Mouse (Mus musculus): ENCODE results near the gene Stat4. TPM values are rescaled to one million over a fixed set of nuclear protein-coding genes. Genes with fewer than 3 reads are reported as not detected.

Gene Stat4
- polyA plus RNA-seq, 1 experiment, result 5.3 TPM

DNA sequence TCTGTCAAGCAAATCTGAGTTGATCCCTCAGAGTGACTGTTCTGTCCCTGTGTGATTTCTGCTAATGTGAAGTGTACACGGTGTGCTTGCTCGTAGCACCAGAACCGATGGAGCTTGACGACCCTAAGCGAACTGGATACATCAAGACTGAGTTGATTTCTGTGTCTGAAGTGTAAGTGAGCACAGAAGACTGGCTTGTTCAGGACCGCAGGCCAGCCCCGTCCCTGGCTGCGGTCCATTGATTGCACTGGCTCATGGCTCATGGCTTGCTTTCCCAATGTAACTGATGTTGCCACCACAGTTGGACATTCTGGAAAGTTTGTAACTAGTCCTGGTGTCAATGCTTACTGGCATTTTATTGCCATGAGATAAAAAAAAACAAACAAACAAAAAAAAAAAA lies 167.9 kb downstream of the Stat4 start:
- no peaks in the 10 kb centered on the region for H3K4me1 ChIP-seq (ENCODE audit: control insufficient read depth, insufficient read depth, low read length)

DNA sequence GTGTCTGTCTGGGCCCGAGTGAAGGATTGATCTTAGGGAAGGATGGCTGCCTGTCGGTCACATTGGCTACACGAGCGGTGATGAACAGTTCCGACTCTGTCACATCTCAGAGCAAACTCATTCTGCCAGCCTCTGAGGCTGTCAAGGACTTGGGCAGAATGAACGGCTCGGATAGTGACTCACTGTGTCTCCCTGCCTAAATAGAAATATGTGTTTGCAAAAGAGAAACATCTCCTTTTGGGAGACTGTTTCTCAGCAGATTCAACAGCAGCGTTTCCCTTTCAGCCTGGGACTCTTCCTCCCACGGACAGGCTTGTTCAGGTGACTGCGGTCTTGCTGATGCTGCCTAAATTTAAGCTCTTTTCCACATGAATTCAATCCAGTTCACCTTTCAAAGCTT lies 169.4 kb downstream of the Stat4 start:
- no peak overlapping the region for H3K4me3 ChIP-seq (ENCODE audit: low read depth, low read length)
- no peak overlapping the region for H3K27ac ChIP-seq (ENCODE audit: insufficient read depth, low read length)
- no peaks in the 10 kb centered on the region for H3K36me3 ChIP-seq (ENCODE audit: control insufficient read depth, insufficient read depth, low read length, poor library complexity, severe bottlenecking)
- no peak overlapping the region for H3K9ac ChIP-seq (ENCODE audit: low read depth, poor library complexity, severe bottlenecking)
- H3K27me3 ChIP-seq (ENCODE audit: control insufficient read depth, insufficient read depth, low read length, poor library complexity, severe bottlenecking), result no peaks in the 10 kb centered on the region
- H3K4me1 ChIP-seq (ENCODE audit: control insufficient read depth, insufficient read depth, low read length), result no peaks in the 10 kb centered on the region
- H3K9me3 ChIP-seq (replicated peaks; ENCODE audit: control insufficient read depth, insufficient read depth, low read length, poor library complexity, severe bottlenecking), result no peaks in the 10 kb centered on the region
- no peak for TF ChIP-seq POLR2A (IDR thresholded peaks at IDR 0.05; ENCODE audit: insufficient read depth, low read length)
- no peak for TF ChIP-seq CTCF (IDR thresholded peaks at IDR 0.05; ENCODE audit: low read depth, low read length)
- TF ChIP-seq EP300 (IDR thresholded peaks at IDR 0.05; ENCODE audit: insufficient read depth, low read depth, low read length), result no peak

More for the DNA sequence above, 167.9 kb downstream of the Stat4 start:
- TF ChIP-seq EP300 (IDR thresholded peaks at IDR 0.05; ENCODE audit: insufficient read depth, low read depth, low read length) (no peak), POLR2A (IDR thresholded peaks at IDR 0.05; ENCODE audit: insufficient read depth, low read length) (no peak), CTCF (IDR thresholded peaks at IDR 0.05; ENCODE audit: low read depth, low read length) (no peak)
- Histone ChIP-seq H3K4me3 (ENCODE audit: low read depth, low read length) (no peak overlapping the region), H3K9ac (ENCODE audit: low read depth, poor library complexity, severe bottlenecking) (no peak overlapping the region), H3K27me3 (ENCODE audit: control insufficient read depth, insufficient read depth, low read length, poor library complexity, severe bottlenecking) (no peaks in the 10 kb centered on the region), H3K36me3 (ENCODE audit: control insufficient read depth, insufficient read depth, low read length, poor library complexity, severe bottlenecking) (no peaks in the 10 kb centered on the region), H3K9me3 (replicated peaks; ENCODE audit: control insufficient read depth, insufficient read depth, low read length, poor library complexity, severe bottlenecking) (no peaks in the 10 kb centered on the region), H3K27ac (ENCODE audit: insufficient read depth, low read length) (no peak overlapping the region)

Other genes starting within 250 kb of the Stat4 start
- 46.3 and 54.4 TPM in 2 replicates for gene Myo1b, start 71.1 kb upstream of the Stat4 start, polyA plus RNA-seq (2011; ENCODE audit: insufficient read depth, insufficient read length, low read depth, missing spikeins)
- gene Stat1, start 132.3 kb downstream of the Stat4 start, polyA plus RNA-seq (2011; ENCODE audit: insufficient read depth, insufficient read length, low read depth, missing spikeins), result 7.5 and 10.1 TPM in 2 replicates
- 167 and 195 TPM in 2 replicates for gene Gls, start 246.1 kb downstream of the Stat4 start, polyA plus RNA-seq (2011; ENCODE audit: insufficient read depth, insufficient read length, low read depth, missing spikeins)